Mouse (Mus musculus): ENCODE measurements around the gene Mbd4. TPM values are rescaled to one million over a fixed set of nuclear protein-coding genes. Genes with fewer than 3 reads are reported as not detected.
A peak's percentile ranks its signal among the peaks of the same experiment; 100 is the strongest.

Gene Mbd4
- total RNA-seq, 2 experiments from 2014 or later = 0.75 to 0.77 TPM

- peak; percentile 58 for TF ChIP-seq CTCF (IDR thresholded peaks at IDR 0.05)
- Histone ChIP-seq H3K4me3 (no peak overlapping the region), H3K27ac (no peak overlapping the region)
- no peak for DNase-seq
- intact Hi-C loops (cut with DNase I) = no loop called here
Observed at GRCm38 (mm10) chr6:115854432-115854831, 1.3 kb upstream of the Mbd4 start.

GRCm38 (mm10) chr6:115853985-115854384, 814 bp upstream of the Mbd4 start:
- Histone ChIP-seq H3K4me3 (peak overlapping the region; percentile 90), H3K27ac (peak overlapping the region; percentile 84)
- intact Hi-C loops (cut with DNase I) = no loop called here
- DNase-seq = no peak
- no peak for TF ChIP-seq CTCF (IDR thresholded peaks at IDR 0.05)

- intact Hi-C loops (cut with DNase I) = no loop called here
- no peak for DNase-seq
- Histone ChIP-seq H3K27ac (peak overlapping the region; percentile 84), H3K4me3 (peak overlapping the region; percentile 90)
- TF ChIP-seq CTCF (IDR thresholded peaks at IDR 0.05) = no peak
Observed at GRCm38 (mm10) chr6:115852446-115853090, 603 bp downstream of the Mbd4 start.

- TF ChIP-seq CTCF (IDR thresholded peaks at IDR 0.05) = no peak
- DNase-seq = no peak
- Histone ChIP-seq H3K27ac (peak overlapping the region; percentile 21), H3K4me3 (no peak overlapping the region; the same call in 1 of the 2 replicates)
- intact Hi-C loops (cut with DNase I) = loop anchor here (5.0 kb wide), 1 partner anchor 289 kb away; no protein-coding TSS in a partner anchor
Observed at GRCm38 (mm10) chr6:115848598-115849304, 4.4 kb downstream of the Mbd4 start.

GRCm38 (mm10) chr6:115846640-115847411, 6.3 kb downstream of the Mbd4 start:
- Histone ChIP-seq H3K4me3 (no peak overlapping the region), H3K27ac (peak overlapping the region; percentile 41; the same call in 1 of the 2 replicates)
- DNase-seq = peak; percentile 68
- intact Hi-C loops (cut with DNase I) = loop anchor here (2.0 to 5.0 kb wide), 2 partner anchors 162 to 290 kb away; no protein-coding TSS in a partner anchor
- peak; percentile 75 for TF ChIP-seq CTCF (IDR thresholded peaks at IDR 0.05)

- intact Hi-C loops (cut with DNase I) = loop anchor here (5.0 kb wide), 1 partner anchor 292 kb away; no protein-coding TSS in a partner anchor
- no peak for TF ChIP-seq CTCF (IDR thresholded peaks at IDR 0.05)
Observed at GRCm38 (mm10) chr6:115845006-115845405, 8.2 kb downstream of the Mbd4 start.

GRCm38 (mm10) chr6:115838745-115839144, 14.4 kb downstream of the Mbd4 start:
- Histone ChIP-seq H3K27ac (peak overlapping the region; percentile 44; the same call in 1 of the 2 replicates), H3K4me3 (peak overlapping the region; percentile 73)
- intact Hi-C loops (cut with DNase I) = no loop called here
- TF ChIP-seq CTCF (IDR thresholded peaks at IDR 0.05) = no peak
- no peak for DNase-seq

More at GRCm38 (mm10) chr6:115845006-115845405, 8.2 kb downstream of the Mbd4 start:
- H3K4me3 ChIP-seq = no peak overlapping the region
- H3K27ac ChIP-seq = no peak overlapping the region
- DNase-seq = no peak

GRCm38 (mm10) chr6:115838161-115838597, 15.0 kb downstream of the Mbd4 start, which contains the start of gene Efcab12:
Gene Efcab12 (minus strand): TSS chr6:115838412.
- H3K27ac ChIP-seq = peak within 1 kb of the TSS; percentile 44; the same call in 1 of the 2 replicates
- DNase-seq = peak; percentile 56
- intact Hi-C loops (cut with DNase I) = no loop called here
- no peak for TF ChIP-seq CTCF (IDR thresholded peaks at IDR 0.05)
- peak within 1 kb of the TSS; percentile 73 for H3K4me3 ChIP-seq

- Histone ChIP-seq H3K4me3 (no peak overlapping the region), H3K27ac (no peak overlapping the region)
- TF ChIP-seq CTCF (IDR thresholded peaks at IDR 0.05) = no peak
- DNase-seq = no peak
- intact Hi-C loops (cut with DNase I) = no loop called here
Observed at GRCm38 (mm10) chr6:115833861-115834260, 19.3 kb downstream of the Mbd4 start.

- no peak overlapping the region for H3K27ac ChIP-seq
- no peak overlapping the region for H3K4me3 ChIP-seq
- TF ChIP-seq CTCF (IDR thresholded peaks at IDR 0.05) = no peak
- DNase-seq = no peak
- intact Hi-C loops (cut with DNase I) = no loop called here
Observed at GRCm38 (mm10) chr6:115832152-115832850, 20.9 kb downstream of the Mbd4 start.

GRCm38 (mm10) chr6:115830779-115831601, 22.2 kb downstream of the Mbd4 start:
- no peak for DNase-seq
- no peak overlapping the region for H3K27ac ChIP-seq
- H3K4me3 ChIP-seq = no peak overlapping the region
- intact Hi-C loops (cut with DNase I) = no loop called here
- no peak for TF ChIP-seq CTCF (IDR thresholded peaks at IDR 0.05)

All from gastrocnemius, adult 2 months (tissue).